Mouse (Mus musculus): ENCODE measurements at regions not wholly inside any gene's neighbourhood (a gene's known extent, or its start where the extent isn't known, plus 50 kb on each side); places are given as distances from the start of the nearest gene placed in this dataset.

GRCm38 (mm10) chr2:84173450-84173849, 183.1 kb downstream of the Gm13691 start:
- TF ChIP-seq EP300 (IDR thresholded peaks at IDR 0.05; ENCODE audit: low read depth): no peak
- TF ChIP-seq CTCF (IDR thresholded peaks at IDR 0.05; ENCODE audit: low read depth): no peak

All from liver, postnatal 0 days (tissue).